Mouse (Mus musculus): ENCODE measurements at regions not wholly inside any gene's neighbourhood (a gene's known extent, or its start where the extent isn't known, plus 50 kb on each side); places are given as distances from the start of the nearest gene placed in this dataset.

DNA sequence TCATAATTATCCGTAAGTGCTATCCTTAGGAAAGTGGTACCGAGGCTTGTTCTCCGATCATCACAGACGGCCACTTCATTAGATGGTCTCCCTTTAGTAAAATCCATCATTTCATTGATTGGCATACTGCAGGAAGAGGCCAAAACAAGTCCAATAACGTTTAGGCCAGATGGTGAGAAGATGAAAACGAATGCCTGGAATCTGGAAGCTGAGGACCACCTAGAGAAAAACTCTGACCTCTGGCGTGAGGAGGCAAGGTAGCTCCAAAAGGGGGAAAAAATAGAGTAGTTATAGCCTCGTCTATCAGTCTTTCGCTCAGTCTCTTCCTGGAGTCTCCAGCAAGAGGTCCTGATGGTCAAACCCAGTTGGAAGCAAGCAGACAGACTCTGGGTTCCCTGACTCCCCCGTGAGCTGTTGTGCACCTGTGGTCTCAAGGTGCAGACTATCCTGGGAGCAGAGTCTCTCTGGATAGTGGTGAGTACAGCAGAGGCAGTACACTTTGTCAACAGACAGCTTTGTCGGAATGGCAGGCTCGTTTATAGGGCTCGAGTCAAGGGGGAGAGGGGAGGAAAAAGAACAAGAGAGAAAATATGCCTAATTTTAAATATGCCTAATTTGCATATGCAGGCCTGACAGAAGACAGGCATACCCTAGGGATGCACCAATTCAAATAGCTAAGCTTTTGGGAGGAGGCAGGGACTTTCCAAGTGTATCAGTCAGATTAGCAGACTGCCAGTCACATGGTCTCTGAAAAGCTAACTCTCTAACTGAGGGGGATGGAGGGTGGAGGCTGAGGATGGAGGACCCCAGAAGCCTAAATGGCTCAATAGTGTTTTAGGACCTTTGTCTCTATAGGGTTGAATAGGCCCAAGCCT, 73.0 kb upstream of the Atp2b1 start:
- no peak for DNase-seq (ENCODE audit: low spot score)

DNA sequence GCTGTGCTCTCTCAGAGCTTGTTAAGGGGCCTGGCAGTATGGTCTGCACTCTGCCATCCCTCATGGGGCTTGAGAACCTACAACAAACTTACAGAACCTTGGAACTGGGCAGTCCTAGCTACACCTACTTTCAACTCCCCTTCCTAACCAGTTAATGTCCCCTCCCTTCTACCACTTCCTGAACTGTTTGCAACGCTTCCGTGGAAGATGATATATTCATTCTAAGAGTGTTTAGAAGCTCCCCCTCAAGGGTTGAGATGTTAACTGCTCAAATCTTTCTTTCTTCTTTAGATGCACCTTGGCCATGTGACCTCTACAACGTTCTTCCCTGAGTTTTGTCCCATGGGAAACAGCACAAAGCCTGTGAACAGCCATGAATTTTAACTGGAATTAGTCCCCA, 72.3 kb upstream of the Atp2b1 start:
- no peak for DNase-seq (ENCODE audit: low spot score)

DNA sequence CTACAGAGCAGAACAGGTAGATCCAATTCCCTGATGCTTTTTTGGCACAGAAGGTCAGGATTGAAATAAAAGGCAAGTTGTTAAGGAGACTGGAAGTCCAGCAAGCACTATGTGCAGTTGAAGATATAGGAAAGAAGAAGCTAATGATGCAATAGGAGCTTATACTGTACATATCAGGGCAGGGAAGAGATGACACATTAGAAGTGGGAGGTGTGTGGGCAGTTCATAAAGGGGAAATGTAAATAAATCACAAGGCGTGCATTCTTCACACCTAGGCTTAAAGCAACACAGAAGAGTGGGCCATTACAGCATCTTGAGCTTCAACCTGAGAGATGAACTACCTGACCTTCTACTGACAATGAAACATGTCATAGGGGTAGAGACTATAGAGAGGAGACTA, 71.5 kb upstream of the Atp2b1 start:
- no peak for DNase-seq (ENCODE audit: low spot score)

DNA sequence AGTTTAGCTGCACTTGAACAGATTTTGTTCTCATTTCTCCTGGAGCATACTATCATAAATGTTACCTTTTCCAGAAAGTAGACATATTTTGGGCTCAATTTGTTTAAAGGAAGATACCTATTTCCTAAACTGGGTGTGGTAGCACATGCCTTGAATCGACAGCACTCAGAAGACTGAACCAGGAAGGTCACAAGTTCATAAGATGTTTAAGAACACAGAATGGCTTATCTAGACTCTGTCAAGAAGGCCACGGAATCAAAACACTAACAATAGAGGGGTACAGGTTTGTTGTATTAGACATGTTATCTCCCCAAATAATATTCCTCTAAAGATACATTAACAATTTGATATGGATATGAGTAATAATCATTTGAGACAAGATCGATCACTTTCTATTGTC, 64.4 kb upstream of the Atp2b1 start:
- no peak for DNase-seq (ENCODE audit: low spot score)

DNA sequence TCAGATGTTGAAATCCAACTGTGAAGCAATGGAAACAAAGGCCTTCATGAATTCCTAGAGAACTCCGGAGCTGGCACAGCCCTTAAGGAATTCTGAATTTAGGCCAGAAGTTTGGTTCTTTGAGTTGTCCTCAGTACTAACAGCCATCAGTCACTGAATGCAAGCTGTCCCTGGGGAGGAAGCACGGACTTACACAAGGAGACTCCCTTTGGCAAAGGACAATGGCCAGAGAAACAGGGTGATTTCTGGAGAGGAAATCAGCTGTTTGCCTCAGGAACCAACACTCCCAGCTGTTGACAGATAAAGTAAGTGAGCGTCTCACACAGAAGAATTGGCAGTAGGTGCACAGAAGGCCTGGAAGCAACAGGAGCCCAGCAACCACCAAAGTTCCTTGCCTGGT, 56.8 kb upstream of the Atp2b1 start:
- no peak for DNase-seq (ENCODE audit: low spot score)

DNA sequence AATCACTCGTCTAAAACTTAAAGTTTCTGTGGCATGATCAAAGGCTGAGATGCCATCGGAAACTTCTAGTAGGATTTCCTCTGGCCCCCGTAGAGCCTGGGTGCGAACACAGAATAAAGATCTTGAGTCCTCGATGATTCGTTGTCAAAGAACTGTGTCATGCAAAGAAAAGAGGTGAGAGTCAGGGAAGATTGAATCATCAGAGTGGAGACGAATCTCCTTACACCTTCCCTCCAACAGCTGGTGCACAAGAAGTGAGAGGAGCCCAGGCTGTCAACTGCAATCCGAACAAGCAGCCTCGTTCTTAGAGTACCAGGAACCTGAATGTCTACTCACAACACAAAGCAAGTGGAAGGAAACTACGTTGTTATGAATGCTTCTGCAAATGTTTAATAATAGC, 52.7 kb upstream of the Atp2b1 start:
- no peak for DNase-seq (ENCODE audit: low spot score)

DNA sequence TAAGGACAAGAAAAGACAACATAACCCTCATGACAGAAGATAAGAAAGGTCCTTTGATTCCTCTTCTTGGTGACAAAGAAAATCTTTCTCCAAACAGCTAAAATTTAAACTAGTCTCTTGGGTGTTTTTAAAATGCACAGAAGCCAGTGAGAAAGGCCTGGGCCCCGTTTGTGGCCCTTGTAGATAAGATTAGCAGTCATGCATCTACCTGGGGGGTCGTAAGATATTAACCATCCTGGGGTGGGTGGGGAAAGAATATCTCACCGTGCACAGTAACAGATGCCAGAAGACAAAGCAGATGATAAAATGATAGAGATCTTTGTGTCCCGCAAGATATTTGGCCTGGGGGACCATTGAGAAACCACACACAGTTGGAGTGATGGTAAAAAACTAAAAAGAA, 51.5 kb upstream of the Atp2b1 start:
- no peak for DNase-seq (ENCODE audit: low spot score)

DNA sequence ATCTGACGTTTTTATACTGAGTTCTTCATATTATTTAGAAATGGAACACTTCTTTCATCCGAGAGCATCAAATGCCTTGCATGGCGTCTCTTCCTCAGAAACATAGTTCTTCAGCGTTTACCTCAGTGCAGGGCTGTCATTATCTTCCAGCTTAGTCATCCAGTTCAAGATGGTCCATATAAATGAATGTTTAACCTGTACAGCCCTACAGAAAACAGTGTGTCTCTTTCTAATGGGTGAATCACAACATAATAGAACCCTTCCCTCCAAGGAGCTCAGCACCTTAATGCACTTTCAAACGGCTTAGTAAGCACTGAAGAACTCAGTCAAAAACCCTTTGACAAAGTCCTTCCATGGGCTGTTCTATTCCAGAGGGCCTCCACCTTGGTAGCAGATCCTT, 49.8 kb upstream of the Atp2b1 start:
- DNase-seq (ENCODE audit: low spot score): no peak

All from yolk sac, embryonic 10.5 days (tissue).